9 mouse cellular contexts compared by ENCODE assay signal in the genomic region with DNA sequence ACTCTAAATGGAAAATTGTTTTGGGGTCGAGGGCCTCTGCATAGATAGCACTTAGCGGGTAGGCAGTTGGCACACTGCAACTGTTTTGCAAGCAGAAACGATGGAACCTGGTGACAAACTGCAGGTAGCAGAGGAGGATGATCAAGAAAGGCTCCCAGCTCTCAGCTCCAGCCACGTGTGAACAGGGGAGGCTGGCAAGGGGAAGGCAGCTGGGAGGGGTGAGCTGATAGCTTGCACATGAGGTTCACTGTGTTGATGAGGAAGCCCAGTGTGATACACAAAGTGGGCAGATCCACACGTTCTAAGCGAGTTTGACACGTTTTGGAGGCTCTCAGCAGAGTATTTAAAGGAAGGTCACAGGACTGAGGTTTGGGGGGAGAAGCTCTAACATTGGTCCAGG. TPM values are rescaled to one million over a fixed set of nuclear protein-coding genes. Genes with fewer than 3 reads are reported as not detected.
A peak's percentile ranks its signal among the peaks of the same experiment; 100 is the strongest.
DNase-seq lines count a peak whose midpoint lies in the region; ATAC-seq and TF ChIP-seq lines count a peak whose summit lies in the region.
"Had no signal": no experiment of that assay in that cellular context is flagged by ENCODE, and none has a peak within 500 bp of the region (broad histone marks: within the 10 kb centered on the region; RNA-seq: fewer than 3 reads in every experiment).

No protein-coding gene starts in this region.

- peaks cover 3% of the 10 kb centered on the region; the same call in 1 of the 2 replicates for H3K36me3 ChIP-seq in heart, embryonic 13.5 days
- H3K36me3 ChIP-seq in midbrain, embryonic 11.5 days (ENCODE audit: control insufficient read depth, insufficient read depth, low read length): no peaks in the 10 kb centered on the region
- H3K36me3 ChIP-seq in midbrain, postnatal 0 days (ENCODE audit: insufficient read depth, low read length): no peaks in the 10 kb centered on the region
- H3K36me3 ChIP-seq in liver, postnatal 0 days (replicated peaks; ENCODE audit: insufficient read depth, low read length): peaks cover 8% of the 10 kb centered on the region; the same call in 1 of the 2 replicates

- H3K27me3 ChIP-seq in heart, embryonic 13.5 days (replicated peaks): no peaks in the 10 kb centered on the region
- no peaks in the 10 kb centered on the region for H3K27me3 ChIP-seq in midbrain, embryonic 11.5 days (ENCODE audit: control insufficient read depth, insufficient read depth, low read length)
- no peaks in the 10 kb centered on the region for H3K27me3 ChIP-seq in midbrain, postnatal 0 days (ENCODE audit: insufficient read depth, low read length)
- H3K27me3 ChIP-seq in liver, postnatal 0 days (ENCODE audit: insufficient read depth, low read length): no peaks in the 10 kb centered on the region

- peaks cover 80% of the 10 kb centered on the region for H3K4me1 ChIP-seq in heart, embryonic 13.5 days
- H3K4me1 ChIP-seq in midbrain, embryonic 11.5 days (ENCODE audit: control insufficient read depth, insufficient read depth, low read length): peaks cover 8% of the 10 kb centered on the region; the same call in 1 of the 2 replicates
- H3K4me1 ChIP-seq in midbrain, postnatal 0 days (ENCODE audit: insufficient read depth, low read length): no peaks in the 10 kb centered on the region
- peaks cover 41% of the 10 kb centered on the region for H3K4me1 ChIP-seq in liver, postnatal 0 days (ENCODE audit: insufficient read depth)

- DNase-seq in heart, postnatal 25 days (ENCODE audit: low spot score): no peak
- DNase-seq in midbrain, embryonic 11.5 days (ENCODE audit: low spot score, missing footprints): peak; percentile 73
- DNase-seq in midbrain, postnatal 0 days (ENCODE audit: low spot score): no peak
- no peak for DNase-seq in liver, postnatal 0 days
- peak; percentile 80 for DNase-seq in thymus, postnatal 14 days
- no peak for DNase-seq in neural tube, embryonic 10.5 days (ENCODE audit: extremely low spot score, low spot score)
- no peak for DNase-seq in right cerebral cortex, adult 2 months (ENCODE audit: low spot score in 2 of 2)
- DNase-seq: lung, embryonic 14.5 days had no signal

- intact Hi-C loops in heart, postnatal 25 days (cut with DNase I): no loop called here

- H3K4me2 ChIP-seq in heart, embryonic 13.5 days: no peak overlapping the region
- H3K4me2 ChIP-seq in midbrain, embryonic 11.5 days: no peak overlapping the region
- no peak overlapping the region for H3K4me2 ChIP-seq in midbrain, postnatal 0 days (ENCODE audit: low read depth, low read length, poor library complexity, severe bottlenecking)
- peak overlapping the region; percentile 11; the same call in 1 of the 2 replicates for H3K4me2 ChIP-seq in liver, postnatal 0 days (ENCODE audit: low read depth, low read length)
- H3K4me2 ChIP-seq: lung, embryonic 14.5 days had no signal

- H3K27ac ChIP-seq in heart, embryonic 13.5 days (replicated peaks): peak overlapping the region; percentile 77
- H3K27ac ChIP-seq in midbrain, embryonic 11.5 days (ENCODE audit: low read depth, low read length): no peak overlapping the region
- no peak overlapping the region for H3K27ac ChIP-seq in midbrain, postnatal 0 days (ENCODE audit: low read depth, low read length)
- peak overlapping the region; percentile 73 for H3K27ac ChIP-seq in liver, postnatal 0 days (ENCODE audit: low read depth)

- no peaks in the 10 kb centered on the region for H3K9me3 ChIP-seq in heart, embryonic 13.5 days
- H3K9me3 ChIP-seq in midbrain, embryonic 11.5 days (ENCODE audit: control insufficient read depth, low read length): no peaks in the 10 kb centered on the region
- H3K9me3 ChIP-seq in midbrain, postnatal 0 days (ENCODE audit: low read length): no peaks in the 10 kb centered on the region
- H3K9me3 ChIP-seq in liver, postnatal 0 days (ENCODE audit: low read length): no peaks in the 10 kb centered on the region

- WGBS in heart, embryonic 13.5 days: 34% methylated on average over 7 of the region's 7 CpGs
- 75% methylated on average over 7 of the region's 7 CpGs for WGBS in midbrain, embryonic 11.5 days
- 77% methylated on average over 7 of the region's 7 CpGs for WGBS in midbrain, postnatal 0 days
- 34% methylated on average over 7 of the region's 7 CpGs for WGBS in liver, postnatal 0 days (ENCODE audit: insufficient replicate concordance)

- no peak for ATAC-seq in heart, embryonic 13.5 days (ENCODE audit: extremely low read depth, insufficient number of reproducible peaks, low FRiP score, low TSS enrichment)
- ATAC-seq in midbrain, embryonic 11.5 days (ENCODE audit: low FRiP score): no peak
- ATAC-seq in midbrain, postnatal 0 days (ENCODE audit: low FRiP score): no peak
- ATAC-seq in liver, postnatal 0 days: peak; percentile 33; the same call in 1 of the 2 replicates

- no peak for TF ChIP-seq EP300 in liver, postnatal 0 days (IDR thresholded peaks at IDR 0.05; ENCODE audit: low read depth)

- no peak for TF ChIP-seq CTCF in midbrain, postnatal 0 days (IDR thresholded peaks at IDR 0.05)
- no peak for TF ChIP-seq CTCF in liver, postnatal 0 days (IDR thresholded peaks at IDR 0.05; ENCODE audit: low read depth)

- peak overlapping the region; percentile 63 for H3K9ac ChIP-seq in heart, embryonic 13.5 days
- no peak overlapping the region for H3K9ac ChIP-seq in midbrain, embryonic 11.5 days (ENCODE audit: low read length)
- no peak overlapping the region for H3K9ac ChIP-seq in midbrain, postnatal 0 days (replicated peaks; ENCODE audit: low read length, poor library complexity, severe bottlenecking)
- no peak overlapping the region for H3K9ac ChIP-seq in liver, postnatal 0 days (replicated peaks)
- H3K9ac ChIP-seq: lung, embryonic 14.5 days had no signal

- H3K4me3 ChIP-seq in heart, embryonic 13.5 days: no peak overlapping the region
- H3K4me3 ChIP-seq in midbrain, embryonic 11.5 days (ENCODE audit: low read depth, low read length): no peak overlapping the region
- H3K4me3 ChIP-seq in midbrain, postnatal 0 days (ENCODE audit: low read depth, low read length): no peak overlapping the region
- no peak overlapping the region for H3K4me3 ChIP-seq in liver, postnatal 0 days (ENCODE audit: low read depth, low read length)

RNA-seq across cellular contexts. Expression of a gene that starts 37.6 kb away (rescaled TPM):
- 3.6 and 3.7 TPM in 2 replicates for polyA plus RNA-seq in heart, embryonic 13.5 days (2015; fragmentation: Nextera tagmentation; extraction: Ambion mirVana)
- under 1 TPM; 0.39 to 0.68 TPM for total RNA-seq in heart, postnatal 25 days (2021)
- polyA plus RNA-seq in midbrain, embryonic 11.5 days (2014; fragmentation: Nextera tagmentation; extraction: Ambion mirVana): 5.6 and 6.1 TPM in 2 replicates
- total RNA-seq in midbrain, postnatal 0 days (2014; rRNA removed): 1.4 and 2.6 TPM in 2 replicates
- 3.7 and 3.8 TPM in 2 replicates for polyA plus RNA-seq in midbrain, postnatal 0 days (2015; fragmentation: Nextera tagmentation; extraction: Ambion mirVana)
- 2.7 TPM in 2 replicates for polyA plus RNA-seq in liver, postnatal 0 days (2015; fragmentation: Nextera tagmentation; extraction: Ambion mirVana)

RNA-seq across cellular contexts. Expression of a gene that starts 54.3 kb away (rescaled TPM):
- polyA plus RNA-seq in heart, embryonic 13.5 days (2015; fragmentation: Nextera tagmentation; extraction: Ambion mirVana): 233 and 270 TPM in 2 replicates
- 100 to 1,000 TPM; 211 to 235 TPM for total RNA-seq in heart, postnatal 25 days (2021)
- polyA plus RNA-seq in midbrain, embryonic 11.5 days (2014; fragmentation: Nextera tagmentation; extraction: Ambion mirVana): 153 and 162 TPM in 2 replicates
- 90.5 and 102 TPM in 2 replicates for total RNA-seq in midbrain, postnatal 0 days (2014; rRNA removed)
- polyA plus RNA-seq in midbrain, postnatal 0 days (2015; fragmentation: Nextera tagmentation; extraction: Ambion mirVana): 153 and 161 TPM in 2 replicates
- 84.9 and 85.0 TPM in 2 replicates for polyA plus RNA-seq in liver, postnatal 0 days (2015; fragmentation: Nextera tagmentation; extraction: Ambion mirVana)

Comparison
In these comparisons a context has a peak if more than half of its experiments do, and no peak if none do; other contexts are left out.
1. DNase-seq: peak in midbrain, embryonic 11.5 days (single experiment) and thymus, postnatal 14 days (single experiment); none in heart, postnatal 25 days (single experiment), midbrain, postnatal 0 days (single experiment), liver, postnatal 0 days (single experiment), neural tube, embryonic 10.5 days (single experiment) and right cerebral cortex, adult 2 months (0 of 2).
2. H3K27ac ChIP-seq: peak in heart, embryonic 13.5 days (single experiment) and liver, postnatal 0 days (single experiment); none in midbrain, embryonic 11.5 days (single experiment) and midbrain, postnatal 0 days (single experiment).